Mouse (Mus musculus) thymus, adult 2 months (tissue): ENCODE measurements at regions not wholly inside any gene's neighbourhood (a gene's known extent, or its start where the extent isn't known, plus 50 kb on each side); places are given as distances from the start of the nearest gene placed in this dataset.

Experiments used
- CTCF ChIP-seq: fragments of 200-500 bp; IDR thresholded peaks from 2 replicates; pipeline ENCODE4 v1.5.1; 2012; ENCODE audit warnings: mild to moderate bottlenecking, control low read depth, low read length, moderate library complexity, borderline replicate concordance; ENCODE audit not compliant: control insufficient read depth, poor library complexity, insufficient read depth; ENCODE audit errors: extremely low read depth
- POLR2A ChIP-seq: fragments of 200-500 bp; IDR thresholded peaks from 2 replicates; pipeline ENCODE4 v1.6.1; 2012; ENCODE audit warnings: mild to moderate bottlenecking, low read length, control low read depth, moderate library complexity; ENCODE audit not compliant: control insufficient read depth, poor library complexity, insufficient read depth; ENCODE audit errors: extremely low read depth

DNA sequence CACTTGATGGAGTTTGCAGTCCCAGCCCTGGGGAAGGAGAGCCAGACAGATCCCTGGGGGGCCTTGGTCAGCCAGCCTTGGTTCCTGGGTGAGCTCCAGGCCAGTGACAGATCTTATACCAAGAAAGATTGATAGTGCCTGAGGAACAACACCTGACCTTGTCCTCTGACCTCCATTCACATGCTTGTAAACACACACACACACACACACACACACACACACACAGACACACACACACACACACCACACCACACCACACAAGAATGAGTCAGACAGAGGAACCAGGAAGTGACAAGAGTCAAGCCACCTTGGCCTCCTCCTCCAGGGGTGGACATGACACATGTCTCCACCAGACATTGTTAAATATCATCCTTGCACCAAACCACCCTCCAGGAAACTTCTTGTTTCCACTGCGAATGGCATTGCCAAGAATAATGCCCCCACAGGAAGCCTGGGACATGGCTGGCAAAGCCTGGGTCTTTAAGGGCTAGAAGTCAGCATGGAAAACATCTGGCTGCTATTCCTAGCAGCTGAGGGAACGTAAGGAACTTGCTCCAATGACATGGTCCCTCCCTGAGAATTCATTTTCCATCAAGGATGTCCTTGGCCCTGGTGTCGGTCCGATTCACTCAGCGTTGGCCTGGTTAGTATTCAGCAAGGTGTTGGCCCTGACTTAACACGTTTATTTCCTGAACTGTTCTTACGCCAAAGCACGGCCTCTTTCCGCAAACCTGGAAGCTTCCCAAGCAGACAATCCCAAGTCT lies 147.9 kb downstream of the Tomm20 start:
- TF ChIP-seq CTCF: no peak
- no peak for TF ChIP-seq POLR2A
